Mouse (Mus musculus) hindbrain, embryonic 11.5 days (tissue): ENCODE measurements around the gene Gabrb1. TPM values are rescaled to one million over a fixed set of nuclear protein-coding genes. Genes with fewer than 3 reads are reported as not detected.

ENCODE experiments used
- ATAC-seq: fragments of 200-750 bp; cut with Nextera tagmentation; 2 replicates; pipeline ENCODE4 v1.8.0; 2017; ENCODE audit warnings: mild to moderate bottlenecking, moderate TSS enrichment, moderate library complexity; ENCODE audit not compliant: low FRiP score
- DNase-seq: peaks from one replicate; pipeline ENCODE4 v3.0.0-alpha.2; 2015; ENCODE audit warnings: low spot score
- H3K27ac ChIP-seq: fragments of 300-500 bp; sonication (generic); 2 replicates; pipeline ENCODE4 v1.5.1; 2014; ENCODE audit warnings: mild to moderate bottlenecking, low read depth, low read length
- H3K27me3 ChIP-seq: fragments of 300-500 bp; sonication (generic); 2 replicates; pipeline ENCODE4 v1.6.1; 2014; ENCODE audit warnings: mild to moderate bottlenecking, low read length, moderate library complexity, mixed read lengths; ENCODE audit not compliant: control insufficient read depth, insufficient read depth
- H3K36me3 ChIP-seq: fragments of 300-500 bp; sonication (generic); 2 replicates; pipeline ENCODE4 v1.6.1; 2014; ENCODE audit warnings: mild to moderate bottlenecking, low read length, moderate library complexity, mixed read lengths; ENCODE audit not compliant: control insufficient read depth, insufficient read depth
- H3K4me1 ChIP-seq: fragments of 300-500 bp; sonication (generic); replicated peaks from 2 replicates; pipeline ENCODE4 v1.6.1; 2014; ENCODE audit warnings: low read length, mixed read lengths; ENCODE audit not compliant: control insufficient read depth, insufficient read depth
- H3K4me2 ChIP-seq: fragments of 300-500 bp; sonication (generic); replicated peaks from 2 replicates; pipeline ENCODE4 v1.6.1; 2014; ENCODE audit warnings: mild to moderate bottlenecking, low read depth, low read length
- H3K4me3 ChIP-seq: fragments of 300-500 bp; sonication (generic); 2 replicates; pipeline ENCODE4 v1.5.1; 2014; ENCODE audit warnings: low read depth, low read length
- H3K9ac ChIP-seq: fragments of 300-500 bp; sonication (generic); 2 replicates; pipeline ENCODE4 v1.6.1; 2014; ENCODE audit warnings: low read depth, low read length
- H3K9me3 ChIP-seq: fragments of 300-500 bp; sonication (generic); 2 replicates; pipeline ENCODE4 v1.6.1; 2016; ENCODE audit warnings: low read length; ENCODE audit not compliant: control insufficient read depth
- WGBS: fragments of 180-500 bp; shearing (Covaris S2); extraction: QIAGEN DNeasy Blood & Tissue Kit; methylation state at CpG from one replicate; pipeline ENCODE4 v1.1.7; 2014; 5-methylcytosine and 5-hydroxymethylcytosine counted together
- polyA plus RNA-seq: library from polyadenylated mRNA; unstranded; fragments of >200 nt; fragmentation: Nextera tagmentation; extraction: Ambion mirVana; gene quantifications from 2 replicates; pipeline ENCODE4 v1.2.1, GENCODE M21; 2014

Gene Gabrb1
- polyA plus RNA-seq, 1 experiment from 2014 or later: 0.29 TPM

- Histone ChIP-seq H3K9me3 (no peaks in the 10 kb centered on the region), H3K4me1 (no peaks in the 10 kb centered on the region), H3K9ac (no peak overlapping the region), H3K4me3 (no peak overlapping the region), H3K27ac (no peak overlapping the region), H3K4me2 (no peak overlapping the region), H3K27me3 (no peaks in the 10 kb centered on the region), H3K36me3 (no peaks in the 10 kb centered on the region)
- DNase-seq (no peak), ATAC-seq (no peak; the same call in 1 of the 2 replicates)
- WGBS: 94% methylated on average over 2 of the region's 2 CpGs
These were observed 437.1 kb downstream of the Gabrb1 start for GRCm38 (mm10) chr5:72095015-72095414.

- H3K9me3 ChIP-seq: no peaks in the 10 kb centered on the region
- H3K4me2 ChIP-seq: no peak overlapping the region
- H3K4me1 ChIP-seq: no peaks in the 10 kb centered on the region
- H3K27ac ChIP-seq: no peak overlapping the region
- ATAC-seq (0 out of 2 replicates have a peak, but pooled peaks have one; percentile 30), DNase-seq (peak; percentile 21)
- no peak overlapping the region for H3K9ac ChIP-seq
- no peak overlapping the region for H3K4me3 ChIP-seq
- no peaks in the 10 kb centered on the region for H3K36me3 ChIP-seq
- no peaks in the 10 kb centered on the region for H3K27me3 ChIP-seq
- 46% methylated on average over 7 of the region's 7 CpGs for WGBS
These were observed 446.5 kb downstream of the Gabrb1 start for GRCm38 (mm10) chr5:72104274-72104921.

DNA sequence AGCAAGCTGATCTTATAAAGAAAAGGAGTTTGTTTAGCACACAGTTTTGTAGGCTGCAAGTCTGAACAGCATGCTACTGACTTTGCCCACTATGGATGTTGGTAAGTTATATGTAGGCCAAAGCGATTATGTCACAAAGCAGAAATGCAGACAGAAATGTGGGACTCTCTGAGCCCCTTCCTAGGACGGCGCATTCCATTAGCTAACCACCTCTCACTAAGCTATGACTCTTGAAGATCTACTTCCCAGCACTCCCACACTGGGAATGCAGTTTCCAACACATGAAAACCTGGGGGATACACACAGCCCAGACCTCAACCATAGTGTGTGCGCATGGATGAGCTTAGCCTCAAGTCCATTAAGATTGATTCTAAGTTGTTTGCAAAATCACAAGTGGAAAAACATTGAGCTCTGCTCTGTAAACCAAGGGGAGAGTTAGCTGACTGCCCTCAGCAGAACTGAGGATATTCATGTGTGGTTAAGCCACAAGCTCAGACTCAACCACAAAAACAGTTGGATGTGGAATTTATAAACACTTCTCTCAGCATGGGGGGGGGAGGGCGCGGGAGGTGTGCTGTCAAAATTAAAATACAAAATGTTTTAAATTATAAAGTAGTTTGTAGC, 464.6 kb downstream of the Gabrb1 start:
- 91% methylated on average over 6 of the region's 6 CpGs for WGBS
- no peaks in the 10 kb centered on the region for H3K27me3 ChIP-seq
- DNase-seq (no peak), ATAC-seq (no peak)
- H3K4me2 ChIP-seq: no peak overlapping the region
- no peaks in the 10 kb centered on the region for H3K4me1 ChIP-seq
- no peak overlapping the region for H3K27ac ChIP-seq
- H3K9ac ChIP-seq: no peak overlapping the region
- no peak overlapping the region for H3K4me3 ChIP-seq
- no peaks in the 10 kb centered on the region for H3K9me3 ChIP-seq
- no peaks in the 10 kb centered on the region for H3K36me3 ChIP-seq

DNA sequence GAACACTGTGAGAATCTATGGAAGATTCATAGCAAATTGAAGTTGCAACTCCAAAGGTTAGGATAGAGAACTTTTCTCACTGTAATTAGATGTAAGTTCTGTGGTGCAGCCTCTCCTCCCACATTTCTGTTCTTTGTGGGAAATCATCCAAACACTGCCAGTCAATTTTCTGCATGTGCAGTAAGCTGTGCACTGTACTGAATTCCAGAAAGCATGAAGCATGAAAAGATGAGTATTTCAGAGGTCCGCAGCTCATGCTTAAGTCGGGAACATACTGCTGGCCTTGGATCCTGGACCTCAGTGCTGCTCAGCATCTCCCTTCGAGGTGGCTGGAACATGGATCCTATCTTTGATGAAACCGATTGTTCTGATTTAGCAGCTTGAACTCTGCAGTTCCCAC, 468.8 kb downstream of the Gabrb1 start:
- Histone ChIP-seq H3K4me3 (no peak overlapping the region), H3K9me3 (no peaks in the 10 kb centered on the region), H3K27ac (no peak overlapping the region), H3K36me3 (no peaks in the 10 kb centered on the region), H3K9ac (no peak overlapping the region), H3K4me1 (no peaks in the 10 kb centered on the region), H3K27me3 (no peaks in the 10 kb centered on the region), H3K4me2 (no peak overlapping the region)
- no peak for DNase-seq
- ATAC-seq: no peak
- WGBS: 91% methylated on average over 4 of the region's 4 CpGs

DNA sequence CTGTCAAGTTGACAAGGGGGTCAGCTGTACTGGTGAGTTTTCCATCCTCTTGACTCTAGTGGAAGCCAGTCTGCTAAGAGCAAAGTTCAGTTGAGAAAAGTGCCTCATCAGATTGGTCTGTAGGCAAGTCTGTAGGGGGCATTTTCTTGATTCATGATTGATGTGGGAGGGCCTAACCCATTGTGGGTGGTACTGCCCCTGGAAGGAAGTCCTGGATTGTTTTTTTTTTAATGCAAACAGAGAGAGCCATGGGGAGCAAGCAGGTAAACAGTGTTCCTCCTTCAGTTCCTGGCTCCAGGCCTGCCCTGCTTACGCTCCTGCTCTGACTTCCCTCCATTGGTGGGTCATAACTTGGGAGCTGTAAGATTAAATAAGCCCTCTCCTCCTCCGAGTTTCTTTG, 476.0 kb downstream of the Gabrb1 start:
- Histone ChIP-seq H3K9me3 (no peaks in the 10 kb centered on the region), H3K27ac (no peak overlapping the region), H3K4me3 (no peak overlapping the region), H3K36me3 (no peaks in the 10 kb centered on the region), H3K4me1 (no peaks in the 10 kb centered on the region), H3K4me2 (no peak overlapping the region), H3K9ac (no peak overlapping the region), H3K27me3 (no peaks in the 10 kb centered on the region)
- DNase-seq: no peak
- no peak for ATAC-seq
- WGBS: 56% methylated on average over 2 of the region's 2 CpGs

GRCm38 (mm10) chr5:72138256-72138655, 480.3 kb downstream of the Gabrb1 start:
- WGBS: 89% methylated on average over 7 of the region's 7 CpGs
- ATAC-seq (no peak), DNase-seq (no peak)
- Histone ChIP-seq H3K27me3 (no peaks in the 10 kb centered on the region), H3K4me3 (no peak overlapping the region), H3K4me1 (no peaks in the 10 kb centered on the region), H3K36me3 (no peaks in the 10 kb centered on the region), H3K9ac (no peak overlapping the region), H3K4me2 (no peak overlapping the region), H3K27ac (no peak overlapping the region), H3K9me3 (no peaks in the 10 kb centered on the region)

- Histone ChIP-seq H3K9me3 (no peaks in the 10 kb centered on the region), H3K4me1 (no peaks in the 10 kb centered on the region), H3K9ac (no peak overlapping the region), H3K4me3 (no peak overlapping the region), H3K27ac (no peak overlapping the region), H3K36me3 (no peaks in the 10 kb centered on the region), H3K27me3 (no peaks in the 10 kb centered on the region), H3K4me2 (no peak overlapping the region)
- no peak for ATAC-seq
- WGBS: 97% methylated on average over 1 of the region's 1 CpGs
- no peak for DNase-seq
These were observed 481.7 kb downstream of the Gabrb1 start for GRCm38 (mm10) chr5:72139619-72140018.

- Histone ChIP-seq H3K4me1 (no peaks in the 10 kb centered on the region), H3K4me3 (no peak overlapping the region), H3K4me2 (no peak overlapping the region), H3K9ac (no peak overlapping the region), H3K27ac (no peak overlapping the region), H3K36me3 (no peaks in the 10 kb centered on the region), H3K27me3 (no peaks in the 10 kb centered on the region), H3K9me3 (no peaks in the 10 kb centered on the region)
- DNase-seq (peak; percentile 21), ATAC-seq (peak; percentile 45; the same call in 1 of the 2 replicates)
- 42% methylated on average over 5 of the region's 5 CpGs for WGBS
These were observed 490.8 kb downstream of the Gabrb1 start for GRCm38 (mm10) chr5:72148679-72149078.

GRCm38 (mm10) chr5:72150870-72151269, 493.0 kb downstream of the Gabrb1 start:
- no peaks in the 10 kb centered on the region for H3K27me3 ChIP-seq
- DNase-seq: no peak
- H3K36me3 ChIP-seq: no peaks in the 10 kb centered on the region
- no peak overlapping the region for H3K9ac ChIP-seq
- whole genome bisulfite sequencing: 95% methylated on average over 5 of the region's 5 CpGs
- ATAC-seq: no peak
- no peaks in the 10 kb centered on the region for H3K9me3 ChIP-seq
- H3K4me3 ChIP-seq: no peak overlapping the region
- H3K4me1 ChIP-seq: no peaks in the 10 kb centered on the region
- no peak overlapping the region for H3K27ac ChIP-seq
- H3K4me2 ChIP-seq: no peak overlapping the region
